Mouse (Mus musculus) embryonic facial prominence, embryonic 14.5 days (tissue): Measurements from ENCODE around the gene Tecpr1. TPM values are rescaled to one million over a fixed set of nuclear protein-coding genes. Genes with fewer than 3 reads are reported as not detected.
A peak's percentile ranks its signal among the peaks of the same experiment; 100 is the strongest.

Source experiments
- ATAC-seq: fragments of 200-750 bp; cut with Nextera tagmentation; 2 replicates; pipeline ENCODE4 v1.8.0; 2017; ENCODE audit warnings: low read depth, moderate number of reproducible peaks, moderate TSS enrichment
- DNase-seq: peaks from one replicate; pipeline ENCODE4 v3.0.0-alpha.2; 2015; ENCODE audit warnings: low spot score
- H3K27ac ChIP-seq: fragments of 300-500 bp; sonication (generic); replicated peaks from 2 replicates; pipeline ENCODE4 v1.5.1; 2014; ENCODE audit warnings: low read depth, mild to moderate bottlenecking, low read length, moderate library complexity
- H3K27me3 ChIP-seq: fragments of 300-500 bp; sonication (generic); replicated peaks from 2 replicates; pipeline ENCODE4 v1.6.1; 2014; ENCODE audit warnings: low read length; ENCODE audit not compliant: control insufficient read depth, insufficient read depth
- H3K36me3 ChIP-seq: fragments of 300-500 bp; sonication (generic); 2 replicates; pipeline ENCODE4 v1.6.1; 2014; ENCODE audit warnings: low read length, mixed read lengths; ENCODE audit not compliant: control insufficient read depth, insufficient read depth
- H3K4me1 ChIP-seq: fragments of 300-500 bp; sonication (generic); 2 replicates; pipeline ENCODE4 v1.6.1; 2014; ENCODE audit warnings: antibody characterized with exemption, low read length; ENCODE audit not compliant: control insufficient read depth, insufficient read depth
- H3K4me2 ChIP-seq: fragments of 300-500 bp; sonication (generic); 2 replicates; pipeline ENCODE4 v1.6.1; 2014; ENCODE audit warnings: low read depth, mild to moderate bottlenecking, low read length, moderate library complexity, mixed read lengths
- H3K4me3 ChIP-seq: fragments of 300-500 bp; sonication (generic); 2 replicates; pipeline ENCODE4 v1.5.1; 2014; ENCODE audit warnings: low read depth, mild to moderate bottlenecking, low read length
- H3K9ac ChIP-seq: fragments of 300-500 bp; sonication (generic); 2 replicates; pipeline ENCODE4 v1.6.1; 2014; ENCODE audit warnings: low read depth, mild to moderate bottlenecking, low read length, moderate library complexity, mixed read lengths
- H3K9me3 ChIP-seq: fragments of 300-500 bp; sonication (generic); 2 replicates; pipeline ENCODE4 v1.6.1; 2016; ENCODE audit warnings: low read length; ENCODE audit not compliant: control insufficient read depth
- WGBS: fragments of 180-500 bp; shearing (Covaris S2); extraction: QIAGEN DNeasy Blood & Tissue Kit; methylation state at CpG from one replicate; pipeline ENCODE4 v1.1.7; 2014; 5-methylcytosine and 5-hydroxymethylcytosine counted together
- polyA plus RNA-seq: library from polyadenylated mRNA; unstranded; fragments of >200 nt; fragmentation: Nextera tagmentation; extraction: Ambion mirVana; gene quantifications from 2 replicates; pipeline ENCODE4 v1.2.1, GENCODE M21; 2014

Gene Tecpr1
- polyA plus RNA-seq, 1 experiment from 2014 or later, result 19.3 TPM

- WGBS, result 78% methylated on average over 9 of the region's 9 CpGs
- Histone ChIP-seq H3K9ac (no peak overlapping the region), H3K27me3 (no peaks in the 10 kb centered on the region), H3K36me3 (peaks cover 47% of the 10 kb centered on the region), H3K9me3 (no peaks in the 10 kb centered on the region), H3K4me1 (peaks cover 37% of the 10 kb centered on the region), H3K4me3 (no peak overlapping the region), H3K27ac (no peak overlapping the region), H3K4me2 (no peak overlapping the region)
- ATAC-seq, result no peak
- DNase-seq, result no peak
Observed at GRCm38 (mm10) chr5:144261309-144261708, 37.9 kb upstream of the Tecpr1 start.

GRCm38 (mm10) chr5:144260464-144260863 lies 37.0 kb upstream of the Tecpr1 start:
- Histone ChIP-seq H3K4me2 (no peak overlapping the region), H3K27me3 (no peaks in the 10 kb centered on the region), H3K9ac (no peak overlapping the region), H3K36me3 (peaks cover 44% of the 10 kb centered on the region), H3K27ac (no peak overlapping the region), H3K9me3 (no peaks in the 10 kb centered on the region), H3K4me1 (peaks cover 37% of the 10 kb centered on the region), H3K4me3 (no peak overlapping the region)
- DNase-seq, result no peak
- no peak for ATAC-seq
- 69% methylated on average over 8 of the region's 8 CpGs for WGBS

- ATAC-seq (no peak), DNase-seq (no peak)
- Histone ChIP-seq H3K27me3 (no peaks in the 10 kb centered on the region), H3K9me3 (no peaks in the 10 kb centered on the region), H3K4me2 (peak overlapping the region; percentile 64), H3K9ac (peak overlapping the region; percentile 20; the same call in 1 of the 2 replicates), H3K27ac (no peak overlapping the region), H3K36me3 (peaks cover 34% of the 10 kb centered on the region; the same call in 1 of the 2 replicates), H3K4me3 (no peak overlapping the region), H3K4me1 (peaks cover 40% of the 10 kb centered on the region)
- 67% methylated on average over 6 of the region's 6 CpGs for WGBS
Observed at GRCm38 (mm10) chr5:144259228-144259627, 35.8 kb upstream of the Tecpr1 start.

GRCm38 (mm10) chr5:144258687-144259086 lies 35.3 kb upstream of the Tecpr1 start:
- Histone ChIP-seq H3K9ac (peak overlapping the region; percentile 93), H3K4me1 (peaks cover 42% of the 10 kb centered on the region), H3K36me3 (peaks cover 32% of the 10 kb centered on the region; the same call in 1 of the 2 replicates), H3K9me3 (no peaks in the 10 kb centered on the region), H3K27me3 (no peaks in the 10 kb centered on the region), H3K4me2 (peak overlapping the region; percentile 64), H3K4me3 (peak overlapping the region; percentile 82), H3K27ac (no peak overlapping the region)
- 29% methylated on average over 2 of the region's 2 CpGs for WGBS
- no peak for DNase-seq
- ATAC-seq, result no peak

GRCm38 (mm10) chr5:144258131-144258611 lies 34.8 kb upstream of the Tecpr1 start:
- DNase-seq, result peak; percentile 42
- no peaks in the 10 kb centered on the region for H3K9me3 ChIP-seq
- no peak for ATAC-seq
- H3K4me3 ChIP-seq, result peak overlapping the region; percentile 82
- peaks cover 27% of the 10 kb centered on the region; the same call in 1 of the 2 replicates for H3K36me3 ChIP-seq
- no peaks in the 10 kb centered on the region for H3K27me3 ChIP-seq
- no peak overlapping the region for H3K27ac ChIP-seq
- WGBS, result 21% methylated on average over 14 of the region's 14 CpGs
- H3K9ac ChIP-seq, result peak overlapping the region; percentile 93
- peaks cover 40% of the 10 kb centered on the region for H3K4me1 ChIP-seq
- H3K4me2 ChIP-seq, result peak overlapping the region; percentile 64

- Histone ChIP-seq H3K27ac (no peak overlapping the region), H3K4me2 (peak overlapping the region; percentile 64), H3K4me3 (peak overlapping the region; percentile 82), H3K9ac (peak overlapping the region; percentile 93), H3K36me3 (peaks cover 25% of the 10 kb centered on the region; the same call in 1 of the 2 replicates), H3K9me3 (no peaks in the 10 kb centered on the region), H3K27me3 (no peaks in the 10 kb centered on the region), H3K4me1 (peaks cover 38% of the 10 kb centered on the region)
- DNase-seq (no peak), ATAC-seq (no peak)
- 65% methylated on average over 3 of the region's 3 CpGs for WGBS
Observed at GRCm38 (mm10) chr5:144257451-144258110, 34.2 kb upstream of the Tecpr1 start.

GRCm38 (mm10) chr5:144256888-144257287 lies 33.5 kb upstream of the Tecpr1 start:
- no peak for DNase-seq
- peaks cover 38% of the 10 kb centered on the region for H3K4me1 ChIP-seq
- 40% methylated on average over 1 of the region's 1 CpGs for WGBS

GRCm38 (mm10) chr5:144256541-144256870 lies 33.1 kb upstream of the Tecpr1 start:
- Histone ChIP-seq H3K9ac (peak overlapping the region; percentile 93), H3K4me1 (peaks cover 38% of the 10 kb centered on the region), H3K27me3 (no peaks in the 10 kb centered on the region), H3K27ac (peak overlapping the region; percentile 86), H3K36me3 (peaks cover 25% of the 10 kb centered on the region; the same call in 1 of the 2 replicates), H3K4me3 (peak overlapping the region; percentile 82), H3K4me2 (peak overlapping the region; percentile 64), H3K9me3 (no peaks in the 10 kb centered on the region)
- no peak for ATAC-seq
- DNase-seq, result no peak
- 8% methylated on average over 7 of the region's 7 CpGs for WGBS

More at GRCm38 (mm10) chr5:144256888-144257287, 33.5 kb upstream of the Tecpr1 start:
- no peaks in the 10 kb centered on the region for H3K9me3 ChIP-seq
- H3K4me3 ChIP-seq, result peak overlapping the region; percentile 82
- H3K4me2 ChIP-seq, result peak overlapping the region; percentile 64
- no peak for ATAC-seq
- H3K36me3 ChIP-seq, result peaks cover 25% of the 10 kb centered on the region; the same call in 1 of the 2 replicates
- peak overlapping the region; percentile 86; the same call in 1 of the 2 replicates for H3K27ac ChIP-seq
- peak overlapping the region; percentile 93 for H3K9ac ChIP-seq
- H3K27me3 ChIP-seq, result no peaks in the 10 kb centered on the region
